Mouse (Mus musculus): ENCODE measurements around the gene Lgi1. TPM values are rescaled to one million over a fixed set of nuclear protein-coding genes. Genes with fewer than 3 reads are reported as not detected.

Lgi1 gene
- polyA plus RNA-seq, 1 experiment from 2014 or later, result 1.4 TPM

DNA sequence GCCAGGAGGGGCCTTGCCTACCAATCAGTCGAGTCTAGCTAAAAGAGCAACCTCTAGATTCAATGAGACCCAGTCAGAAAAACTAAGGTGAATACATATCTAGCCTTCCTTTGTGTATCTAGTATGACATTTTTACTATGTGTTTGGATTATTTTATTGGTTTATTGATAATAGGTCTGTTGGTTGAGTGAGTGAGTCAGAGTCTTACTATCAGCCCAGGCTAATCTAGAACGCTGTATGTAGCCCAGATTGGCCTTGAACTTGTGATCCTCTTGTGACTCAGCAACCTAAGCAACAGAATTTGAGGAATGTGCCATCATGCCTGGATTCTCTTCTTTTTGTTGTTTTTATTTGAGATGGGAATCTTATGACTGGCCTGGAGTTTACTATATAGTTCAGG is 86.9 kb downstream of the Lgi1 start:
- Histone ChIP-seq H3K9me3 (replicated peaks; ENCODE audit: control insufficient read depth, low read length) (no peaks in the 10 kb centered on the region), H3K4me3 (ENCODE audit: low read depth, low read length) (no peak overlapping the region), H3K27me3 (ENCODE audit: control insufficient read depth, insufficient read depth, low read length) (no peaks in the 10 kb centered on the region), H3K9ac (replicated peaks; ENCODE audit: low read length) (no peak overlapping the region), H3K27ac (replicated peaks; ENCODE audit: low read depth, low read length) (no peak overlapping the region), H3K36me3 (replicated peaks; ENCODE audit: control insufficient read depth, insufficient read depth, low read depth, low read length) (no peaks in the 10 kb centered on the region), H3K4me2 (ENCODE audit: low read depth, low read length) (no peak overlapping the region), H3K4me1 (ENCODE audit: control insufficient read depth, insufficient read depth, low read length) (no peaks in the 10 kb centered on the region)
- DNase-seq (ENCODE audit: low spot score) (no peak), ATAC-seq (replicated peaks; ENCODE audit: insufficient number of reproducible peaks, low FRiP score, low TSS enrichment, low read depth) (no peak)
- WGBS, result 78% methylated on average over 2 of the region's 2 CpGs

DNA sequence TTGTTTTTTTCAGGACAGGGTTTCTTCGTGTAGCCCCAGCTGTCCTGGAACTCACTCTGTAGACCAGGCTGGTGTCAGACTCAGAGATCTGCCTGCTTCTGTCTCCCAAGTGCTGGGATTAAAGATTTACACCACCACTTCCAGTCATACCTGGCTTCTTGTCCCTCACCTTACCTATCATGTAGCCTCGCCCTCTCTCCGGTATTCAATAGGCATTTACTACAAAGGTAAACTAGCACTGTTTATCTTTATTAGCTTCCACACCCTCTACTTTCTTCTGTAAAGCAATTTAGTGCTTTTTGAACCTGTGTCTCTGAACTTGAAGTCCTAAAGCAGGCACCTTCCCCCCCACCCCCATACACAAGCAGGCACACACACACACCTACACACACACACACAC is 87.4 kb downstream of the Lgi1 start:
- H3K4me3 ChIP-seq (ENCODE audit: low read depth, low read length), result no peak overlapping the region
- DNase-seq (ENCODE audit: low spot score), result no peak
- 85% methylated on average over 3 of the region's 3 CpGs for WGBS
- no peaks in the 10 kb centered on the region for H3K4me1 ChIP-seq (ENCODE audit: control insufficient read depth, insufficient read depth, low read length)
- H3K4me2 ChIP-seq (ENCODE audit: low read depth, low read length), result no peak overlapping the region
- no peak overlapping the region for H3K9ac ChIP-seq (replicated peaks; ENCODE audit: low read length)
- no peak for ATAC-seq (replicated peaks; ENCODE audit: insufficient number of reproducible peaks, low FRiP score, low TSS enrichment, low read depth)
- H3K9me3 ChIP-seq (replicated peaks; ENCODE audit: control insufficient read depth, low read length), result no peaks in the 10 kb centered on the region
- H3K36me3 ChIP-seq (replicated peaks; ENCODE audit: control insufficient read depth, insufficient read depth, low read depth, low read length), result no peaks in the 10 kb centered on the region
- H3K27ac ChIP-seq (replicated peaks; ENCODE audit: low read depth, low read length), result no peak overlapping the region
- H3K27me3 ChIP-seq (ENCODE audit: control insufficient read depth, insufficient read depth, low read length), result no peaks in the 10 kb centered on the region

DNA sequence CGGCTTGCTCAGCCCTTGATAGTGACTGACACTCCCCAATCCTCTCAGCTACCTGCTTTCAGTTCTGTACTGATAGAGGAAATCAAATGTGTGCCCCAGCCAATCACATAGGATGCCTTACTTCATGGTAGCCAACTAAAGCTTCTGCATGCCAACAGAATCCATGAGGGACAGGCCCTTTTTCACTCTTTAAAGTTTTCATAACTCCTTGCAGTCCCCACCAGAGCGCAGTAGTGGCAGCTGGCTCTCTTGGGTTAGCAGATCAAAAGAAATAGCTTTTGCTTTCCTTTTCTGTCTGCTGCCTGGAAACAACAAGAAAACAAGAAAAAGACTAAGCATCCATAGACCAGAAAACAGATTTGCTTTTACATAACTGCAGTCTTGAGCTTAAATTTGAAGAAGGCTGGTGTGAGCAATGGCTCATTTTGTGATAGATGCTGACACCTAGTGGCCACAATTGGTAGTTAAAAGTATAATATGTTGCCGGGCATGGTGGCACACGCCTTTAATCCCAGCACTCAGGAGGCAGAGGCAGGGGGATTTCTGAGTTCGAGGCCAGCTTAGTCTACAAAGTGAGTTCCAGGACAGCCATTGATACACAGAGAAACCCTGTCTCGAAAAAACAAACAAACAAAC is 88.3 kb downstream of the Lgi1 start:
- Histone ChIP-seq H3K9ac (replicated peaks; ENCODE audit: low read length) (no peak overlapping the region), H3K4me2 (ENCODE audit: low read depth, low read length) (no peak overlapping the region), H3K27ac (replicated peaks; ENCODE audit: low read depth, low read length) (no peak overlapping the region), H3K27me3 (ENCODE audit: control insufficient read depth, insufficient read depth, low read length) (no peaks in the 10 kb centered on the region), H3K9me3 (replicated peaks; ENCODE audit: control insufficient read depth, low read length) (no peaks in the 10 kb centered on the region), H3K4me1 (ENCODE audit: control insufficient read depth, insufficient read depth, low read length) (no peaks in the 10 kb centered on the region), H3K4me3 (ENCODE audit: low read depth, low read length) (no peak overlapping the region), H3K36me3 (replicated peaks; ENCODE audit: control insufficient read depth, insufficient read depth, low read depth, low read length) (no peaks in the 10 kb centered on the region)
- ATAC-seq (replicated peaks; ENCODE audit: insufficient number of reproducible peaks, low FRiP score, low TSS enrichment, low read depth) (no peak), DNase-seq (ENCODE audit: low spot score) (peak; percentile 83)
- WGBS, result 43% methylated on average over 6 of the region's 6 CpGs

DNA sequence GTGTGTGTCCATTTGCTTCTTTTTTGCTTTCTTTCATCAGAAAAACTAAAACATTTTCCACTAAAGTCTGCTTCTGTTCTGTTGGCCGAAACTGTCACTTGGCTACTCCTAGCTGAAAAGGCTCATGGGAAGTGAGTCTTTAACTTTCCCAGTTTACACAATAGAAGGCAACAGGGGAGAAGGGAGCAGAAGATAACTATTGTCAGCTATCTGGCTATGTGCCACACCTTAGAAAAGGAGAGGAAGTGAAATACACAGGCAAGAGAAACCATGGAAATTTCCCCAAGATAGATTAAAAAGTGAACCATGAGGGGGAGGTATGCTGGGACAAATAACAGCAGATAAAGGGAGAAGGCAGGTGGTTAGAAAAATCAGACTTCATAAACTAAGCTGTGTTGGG is 89.9 kb downstream of the Lgi1 start:
- Histone ChIP-seq H3K4me1 (ENCODE audit: control insufficient read depth, insufficient read depth, low read length) (no peaks in the 10 kb centered on the region), H3K9me3 (replicated peaks; ENCODE audit: control insufficient read depth, low read length) (no peaks in the 10 kb centered on the region), H3K27me3 (ENCODE audit: control insufficient read depth, insufficient read depth, low read length) (no peaks in the 10 kb centered on the region), H3K4me2 (ENCODE audit: low read depth, low read length) (no peak overlapping the region), H3K27ac (replicated peaks; ENCODE audit: low read depth, low read length) (no peak overlapping the region), H3K9ac (replicated peaks; ENCODE audit: low read length) (no peak overlapping the region), H3K36me3 (replicated peaks; ENCODE audit: control insufficient read depth, insufficient read depth, low read depth, low read length) (no peaks in the 10 kb centered on the region), H3K4me3 (ENCODE audit: low read depth, low read length) (no peak overlapping the region)
- DNase-seq (ENCODE audit: low spot score) (no peak), ATAC-seq (replicated peaks; ENCODE audit: insufficient number of reproducible peaks, low FRiP score, low TSS enrichment, low read depth) (no peak)
- 95% methylated on average over 1 of the region's 1 CpGs for WGBS

DNA sequence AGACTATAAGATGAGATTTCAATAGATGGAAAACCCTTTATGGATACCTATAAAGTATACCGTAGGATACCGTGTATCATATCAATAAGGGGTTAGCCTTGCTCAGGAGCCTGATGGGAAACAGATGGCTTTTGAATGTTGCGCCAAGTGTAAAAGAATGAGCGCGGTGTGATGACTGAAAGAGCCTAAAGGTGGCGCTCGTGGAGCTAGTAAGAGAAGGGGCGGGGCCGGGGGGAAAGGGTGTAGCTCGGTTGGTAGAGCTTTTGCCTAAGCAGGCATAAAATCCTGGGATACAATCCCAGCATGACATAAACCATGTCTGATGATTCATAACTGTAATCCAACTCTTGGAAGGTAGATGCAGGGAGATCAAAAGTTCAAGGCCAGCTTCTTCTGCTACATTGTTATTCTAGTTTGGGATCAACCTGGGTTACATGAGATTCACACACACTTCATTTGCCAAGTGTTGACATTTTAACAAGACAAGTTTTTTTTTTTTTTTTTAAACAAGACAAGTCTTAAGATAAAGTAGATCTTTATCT is 90.6 kb downstream of the Lgi1 start:
- 70% methylated on average over 10 of the region's 10 CpGs for WGBS
- ATAC-seq (replicated peaks; ENCODE audit: insufficient number of reproducible peaks, low FRiP score, low TSS enrichment, low read depth) (no peak), DNase-seq (ENCODE audit: low spot score) (no peak)
- Histone ChIP-seq H3K36me3 (replicated peaks; ENCODE audit: control insufficient read depth, insufficient read depth, low read depth, low read length) (no peaks in the 10 kb centered on the region), H3K4me3 (ENCODE audit: low read depth, low read length) (no peak overlapping the region), H3K27me3 (ENCODE audit: control insufficient read depth, insufficient read depth, low read length) (no peaks in the 10 kb centered on the region), H3K9me3 (replicated peaks; ENCODE audit: control insufficient read depth, low read length) (no peaks in the 10 kb centered on the region), H3K4me2 (ENCODE audit: low read depth, low read length) (no peak overlapping the region), H3K27ac (replicated peaks; ENCODE audit: low read depth, low read length) (no peak overlapping the region), H3K9ac (replicated peaks; ENCODE audit: low read length) (no peak overlapping the region), H3K4me1 (ENCODE audit: control insufficient read depth, insufficient read depth, low read length) (no peaks in the 10 kb centered on the region)

DNA sequence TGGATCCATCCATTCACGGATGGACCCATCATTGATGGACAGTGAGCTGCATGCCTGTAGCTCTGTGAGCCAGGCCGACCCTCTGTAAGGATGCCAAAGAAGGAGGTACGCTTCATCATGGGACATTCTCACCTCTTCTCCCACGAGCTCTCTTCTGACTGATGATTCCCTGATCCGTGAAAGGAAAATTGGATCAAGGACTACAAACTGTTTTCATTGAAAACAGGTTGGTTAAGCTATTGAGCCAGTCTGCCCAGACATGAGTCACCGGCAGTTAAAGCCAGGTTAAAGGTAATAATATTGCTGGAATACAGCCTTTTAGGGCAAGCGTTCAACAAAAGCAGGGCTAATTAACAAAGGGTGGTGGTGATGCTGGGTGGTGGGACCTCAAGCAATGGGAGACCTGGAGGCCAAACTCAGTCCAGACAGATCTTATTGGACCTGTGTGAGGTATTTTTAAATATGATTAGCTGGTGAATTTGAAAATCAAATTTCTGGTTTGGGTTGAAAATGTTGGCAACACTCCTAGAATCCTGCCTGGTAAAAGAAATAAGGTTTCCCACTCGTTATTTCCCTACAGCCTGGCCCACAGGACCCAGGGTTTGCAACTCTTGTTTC is 92.0 kb downstream of the Lgi1 start:
- 73% methylated on average over 8 of the region's 8 CpGs for WGBS
- no peak overlapping the region for H3K4me3 ChIP-seq (ENCODE audit: low read depth, low read length)
- no peak overlapping the region for H3K4me2 ChIP-seq (ENCODE audit: low read depth, low read length)
- H3K27me3 ChIP-seq (ENCODE audit: control insufficient read depth, insufficient read depth, low read length), result no peaks in the 10 kb centered on the region
- H3K9ac ChIP-seq (replicated peaks; ENCODE audit: low read length), result no peak overlapping the region
- no peaks in the 10 kb centered on the region for H3K9me3 ChIP-seq (replicated peaks; ENCODE audit: control insufficient read depth, low read length)
- DNase-seq (ENCODE audit: low spot score) (no peak), ATAC-seq (replicated peaks; ENCODE audit: insufficient number of reproducible peaks, low FRiP score, low TSS enrichment, low read depth) (no peak)
- no peaks in the 10 kb centered on the region for H3K4me1 ChIP-seq (ENCODE audit: control insufficient read depth, insufficient read depth, low read length)
- H3K36me3 ChIP-seq (replicated peaks; ENCODE audit: control insufficient read depth, insufficient read depth, low read depth, low read length), result no peaks in the 10 kb centered on the region
- H3K27ac ChIP-seq (replicated peaks; ENCODE audit: low read depth, low read length), result no peak overlapping the region

DNA sequence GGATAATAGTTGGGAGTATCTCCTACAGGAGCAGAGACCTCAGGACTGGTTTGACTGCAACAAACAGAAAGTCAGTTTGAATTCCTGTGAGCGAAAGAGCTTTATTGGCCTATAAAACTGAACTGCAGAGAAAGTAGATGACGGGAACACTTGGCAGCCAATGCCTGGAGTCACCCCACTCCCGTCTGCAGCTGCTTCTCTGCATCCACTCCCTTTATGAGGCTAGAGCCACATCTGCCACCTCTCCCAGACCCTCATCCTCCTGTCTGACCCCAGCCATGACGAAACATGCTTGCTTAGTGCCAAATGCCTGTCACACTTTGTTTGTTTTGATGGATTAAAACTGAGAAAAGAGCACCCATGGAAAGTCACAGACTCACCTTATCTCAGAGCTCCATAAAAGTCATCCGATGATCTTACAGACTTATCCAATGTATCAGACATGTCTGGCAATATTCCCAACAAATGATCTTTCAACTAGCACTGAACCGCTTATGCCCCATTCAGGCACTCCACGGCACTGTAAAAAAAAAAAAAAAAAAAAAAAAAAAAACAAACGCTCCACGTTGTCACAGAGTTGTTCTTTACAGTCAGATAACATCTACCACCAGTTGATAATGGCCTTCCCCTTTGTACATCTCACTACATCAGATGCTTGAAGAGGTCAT is 93.8 kb downstream of the Lgi1 start:
- Histone ChIP-seq H3K9ac (replicated peaks; ENCODE audit: low read length) (no peak overlapping the region), H3K27ac (replicated peaks; ENCODE audit: low read depth, low read length) (no peak overlapping the region), H3K36me3 (replicated peaks; ENCODE audit: control insufficient read depth, insufficient read depth, low read depth, low read length) (no peaks in the 10 kb centered on the region), H3K4me3 (ENCODE audit: low read depth, low read length) (no peak overlapping the region), H3K4me2 (ENCODE audit: low read depth, low read length) (no peak overlapping the region), H3K27me3 (ENCODE audit: control insufficient read depth, insufficient read depth, low read length) (no peaks in the 10 kb centered on the region), H3K9me3 (replicated peaks; ENCODE audit: control insufficient read depth, low read length) (no peaks in the 10 kb centered on the region), H3K4me1 (ENCODE audit: control insufficient read depth, insufficient read depth, low read length) (no peaks in the 10 kb centered on the region)
- 82% methylated on average over 9 of the region's 9 CpGs for WGBS
- DNase-seq (ENCODE audit: low spot score) (no peak), ATAC-seq (replicated peaks; ENCODE audit: insufficient number of reproducible peaks, low FRiP score, low TSS enrichment, low read depth) (no peak)

DNA sequence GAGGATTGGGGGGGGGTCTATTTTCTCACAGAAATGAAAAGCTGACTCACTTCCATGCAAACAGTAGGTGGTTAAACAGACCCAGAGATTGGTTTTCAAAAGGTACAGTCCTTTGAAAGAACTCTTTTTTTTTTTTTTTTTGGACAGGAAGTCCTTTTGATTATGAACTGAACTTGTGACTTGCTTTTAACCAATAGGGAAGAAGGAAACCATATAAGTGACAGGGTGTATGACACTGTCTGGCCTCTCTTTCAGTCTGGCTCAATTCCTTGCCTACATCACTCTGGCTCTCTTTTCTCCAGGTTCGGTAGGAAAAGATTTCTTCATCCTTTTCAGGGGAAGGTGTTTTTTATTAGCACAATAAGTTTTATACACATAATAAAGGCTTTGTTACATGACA is 95.0 kb downstream of the Lgi1 start:
- ATAC-seq (replicated peaks; ENCODE audit: insufficient number of reproducible peaks, low FRiP score, low TSS enrichment, low read depth) (no peak), DNase-seq (ENCODE audit: low spot score) (no peak)
- H3K36me3 ChIP-seq (replicated peaks; ENCODE audit: control insufficient read depth, insufficient read depth, low read depth, low read length), result no peaks in the 10 kb centered on the region
- H3K4me2 ChIP-seq (ENCODE audit: low read depth, low read length), result no peak overlapping the region
- no peak overlapping the region for H3K27ac ChIP-seq (replicated peaks; ENCODE audit: low read depth, low read length)
- H3K27me3 ChIP-seq (ENCODE audit: control insufficient read depth, insufficient read depth, low read length), result no peaks in the 10 kb centered on the region
- no peaks in the 10 kb centered on the region for H3K4me1 ChIP-seq (ENCODE audit: control insufficient read depth, insufficient read depth, low read length)
- no peak overlapping the region for H3K4me3 ChIP-seq (ENCODE audit: low read depth, low read length)
- no peaks in the 10 kb centered on the region for H3K9me3 ChIP-seq (replicated peaks; ENCODE audit: control insufficient read depth, low read length)
- no peak overlapping the region for H3K9ac ChIP-seq (replicated peaks; ENCODE audit: low read length)
- WGBS, result 86% methylated on average over 1 of the region's 1 CpGs
